Mouse (Mus musculus) intestine, embryonic 16.5 days (tissue): ENCODE measurements around the gene Irf1. TPM values are rescaled to one million over a fixed set of nuclear protein-coding genes. Genes with fewer than 3 reads are reported as not detected.
A peak's percentile ranks its signal among the peaks of the same experiment; 100 is the strongest.

Experiments used
- ATAC-seq: fragments of 200-750 bp; cut with Nextera tagmentation; 2 replicates; pipeline ENCODE4 v1.8.0; 2017; ENCODE audit warnings: moderate TSS enrichment, moderate library complexity
- H3K27ac ChIP-seq: fragments of 300-500 bp; sonication (generic); 2 replicates; pipeline ENCODE4 v1.5.1; 2014; ENCODE audit warnings: mild to moderate bottlenecking, low read length
- H3K27me3 ChIP-seq: fragments of 300-500 bp; sonication (generic); replicated peaks from 2 replicates; pipeline ENCODE4 v1.6.1; 2014; ENCODE audit warnings: low read length, control low read depth, mixed read lengths; ENCODE audit not compliant: control insufficient read depth, insufficient read depth
- H3K36me3 ChIP-seq: fragments of 300-500 bp; sonication (generic); 2 replicates; pipeline ENCODE4 v1.6.1; 2014; ENCODE audit warnings: low read length, control low read depth; ENCODE audit not compliant: control insufficient read depth, insufficient read depth
- H3K4me1 ChIP-seq: fragments of 300-500 bp; sonication (generic); 2 replicates; pipeline ENCODE4 v1.6.1; 2014; ENCODE audit warnings: low read length, control low read depth, mixed read lengths; ENCODE audit not compliant: control insufficient read depth, insufficient read depth
- H3K4me2 ChIP-seq: fragments of 300-500 bp; sonication (generic); 2 replicates; pipeline ENCODE4 v1.6.1; 2014; ENCODE audit warnings: low read depth, low read length, control low read depth
- H3K4me3 ChIP-seq: fragments of 300-500 bp; sonication (generic); 2 replicates; pipeline ENCODE4 v1.5.1; 2014; ENCODE audit warnings: mild to moderate bottlenecking, low read length
- H3K9ac ChIP-seq: fragments of 300-500 bp; sonication (generic); 2 replicates; pipeline ENCODE4 v1.6.1; 2014; ENCODE audit warnings: low read depth, low read length
- H3K9me3 ChIP-seq: fragments of 300-500 bp; sonication (generic); 2 replicates; pipeline ENCODE4 v1.6.1; 2016; ENCODE audit warnings: low read length, control low read depth; ENCODE audit not compliant: control insufficient read depth
- WGBS: fragments of 180-500 bp; shearing (Covaris S2); extraction: QIAGEN DNeasy Blood & Tissue Kit; methylation state at CpG from one replicate; pipeline ENCODE4 v1.1.7; 2014; 5-methylcytosine and 5-hydroxymethylcytosine counted together
- polyA plus RNA-seq: library from polyadenylated mRNA; unstranded; fragments of >200 nt; fragmentation: Nextera tagmentation; extraction: Ambion mirVana; gene quantifications from 2 replicates; pipeline ENCODE4 v1.2.1, GENCODE M21; 2015

The Irf1 gene
- polyA plus RNA-seq, 1 experiment from 2014 or later: 52.9 TPM

GRCm38 (mm10) chr11:53786058-53787031, 16.5 kb downstream of the Irf1 start:
- WGBS: 81% methylated on average over 13 of the region's 13 CpGs
- Histone ChIP-seq H3K27ac (no peak overlapping the region), H3K9ac (0 out of 2 replicates have a peak overlapping the region, but pooled peaks have one; percentile 7), H3K27me3 (no peaks in the 10 kb centered on the region), H3K4me2 (no peak overlapping the region), H3K9me3 (no peaks in the 10 kb centered on the region), H3K4me3 (no peak overlapping the region), H3K4me1 (peaks cover 14% of the 10 kb centered on the region; the same call in 1 of the 2 replicates), H3K36me3 (no peaks in the 10 kb centered on the region)
- no peak for ATAC-seq

DNA sequence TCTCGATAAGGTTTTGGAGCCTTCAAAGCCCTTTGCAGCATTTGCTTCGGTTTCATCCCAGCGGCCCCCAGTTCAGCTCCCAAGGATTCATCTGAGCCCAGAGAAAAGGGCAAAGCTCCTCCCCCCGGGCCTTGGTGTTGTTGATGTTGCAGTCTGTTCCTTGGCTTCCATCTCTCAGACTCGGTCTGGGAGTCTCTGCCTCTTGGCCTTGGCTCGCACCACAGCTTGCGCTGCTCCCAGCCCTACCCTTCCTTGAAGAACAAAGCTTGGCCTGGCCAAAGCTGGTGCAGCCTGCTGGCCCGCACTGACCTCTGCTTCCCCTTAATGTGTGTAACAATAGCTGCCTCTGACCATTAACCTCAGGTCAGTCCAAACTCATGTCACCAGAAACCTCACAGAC, 18.4 kb downstream of the Irf1 start:
- H3K4me2 ChIP-seq: no peak overlapping the region
- peaks cover 7% of the 10 kb centered on the region; the same call in 1 of the 2 replicates for H3K4me1 ChIP-seq
- ATAC-seq: no peak
- no peak overlapping the region for H3K9ac ChIP-seq
- no peaks in the 10 kb centered on the region for H3K27me3 ChIP-seq
- H3K4me3 ChIP-seq: no peak overlapping the region
- WGBS: 76% methylated on average over 8 of the region's 8 CpGs
- H3K9me3 ChIP-seq: no peaks in the 10 kb centered on the region
- no peak overlapping the region for H3K27ac ChIP-seq
- no peaks in the 10 kb centered on the region for H3K36me3 ChIP-seq

GRCm38 (mm10) chr11:53789277-53789676, 19.5 kb downstream of the Irf1 start:
- Histone ChIP-seq H3K4me3 (no peak overlapping the region), H3K4me2 (no peak overlapping the region), H3K36me3 (no peaks in the 10 kb centered on the region), H3K9ac (no peak overlapping the region), H3K27ac (no peak overlapping the region), H3K27me3 (no peaks in the 10 kb centered on the region), H3K4me1 (peaks cover 2% of the 10 kb centered on the region), H3K9me3 (no peaks in the 10 kb centered on the region)
- ATAC-seq: no peak
- WGBS: 68% methylated on average over 3 of the region's 3 CpGs

- no peak for ATAC-seq
- H3K4me3 ChIP-seq: no peak overlapping the region
- no peaks in the 10 kb centered on the region for H3K9me3 ChIP-seq
- no peak overlapping the region for H3K4me2 ChIP-seq
- H3K36me3 ChIP-seq: no peaks in the 10 kb centered on the region
- no peaks in the 10 kb centered on the region for H3K27me3 ChIP-seq
- peaks cover 32% of the 10 kb centered on the region for H3K4me1 ChIP-seq
- H3K9ac ChIP-seq: no peak overlapping the region
- WGBS: 59% methylated on average over 3 of the region's 3 CpGs
- H3K27ac ChIP-seq: 0 out of 2 replicates have a peak overlapping the region, but pooled peaks have one; percentile 39
These were observed 23.2 kb downstream of the Irf1 start for GRCm38 (mm10) chr11:53792986-53793385.

DNA sequence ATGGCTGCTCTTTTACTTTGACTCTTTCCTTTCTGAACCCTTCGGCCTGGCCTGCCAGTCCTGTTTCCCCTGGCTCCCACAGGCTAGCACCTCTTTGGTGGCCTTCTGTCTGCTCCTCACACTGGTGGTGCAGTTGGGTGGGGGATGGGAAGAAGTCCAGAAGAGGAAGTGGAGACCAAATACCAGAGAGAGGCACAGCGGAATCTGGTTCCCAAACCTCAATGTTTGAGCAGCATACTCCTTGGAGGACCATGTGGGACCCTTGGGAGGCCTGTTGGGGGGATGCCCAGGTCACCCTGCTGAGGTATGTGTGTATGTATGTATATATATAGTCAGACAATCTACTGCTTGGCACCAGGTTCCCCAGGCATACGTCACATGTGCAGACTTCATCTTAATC, 24.2 kb downstream of the Irf1 start:
- ATAC-seq: no peak
- WGBS: 70% methylated on average over 3 of the region's 3 CpGs
- H3K9ac ChIP-seq: no peak overlapping the region

GRCm38 (mm10) chr11:53794671-53795557, 25.1 kb downstream of the Irf1 start:
- H3K4me3 ChIP-seq: no peak overlapping the region
- WGBS: 34% methylated on average over 25 of the region's 25 CpGs
- no peaks in the 10 kb centered on the region for H3K9me3 ChIP-seq
- peaks cover 35% of the 10 kb centered on the region for H3K4me1 ChIP-seq
- ATAC-seq: peak; percentile 38
- peak overlapping the region; percentile 94 for H3K27ac ChIP-seq
- no peaks in the 10 kb centered on the region for H3K36me3 ChIP-seq
- H3K27me3 ChIP-seq: no peaks in the 10 kb centered on the region
- peak overlapping the region; percentile 59 for H3K9ac ChIP-seq
- peak overlapping the region; percentile 20 for H3K4me2 ChIP-seq

More for the DNA sequence above, 24.2 kb downstream of the Irf1 start:
- Histone ChIP-seq H3K9me3 (no peaks in the 10 kb centered on the region), H3K4me3 (no peak overlapping the region), H3K36me3 (no peaks in the 10 kb centered on the region), H3K27me3 (no peaks in the 10 kb centered on the region), H3K27ac (peak overlapping the region; percentile 94), H3K4me1 (peaks cover 35% of the 10 kb centered on the region), H3K4me2 (no peak overlapping the region)

GRCm38 (mm10) chr11:53795813-53796212, 26.0 kb downstream of the Irf1 start:
- H3K4me1 ChIP-seq: peaks cover 35% of the 10 kb centered on the region
- no peaks in the 10 kb centered on the region for H3K9me3 ChIP-seq
- no peak overlapping the region for H3K4me3 ChIP-seq
- peak; percentile 26 for ATAC-seq
- H3K4me2 ChIP-seq: no peak overlapping the region
- H3K27me3 ChIP-seq: no peaks in the 10 kb centered on the region
- peak overlapping the region; percentile 94 for H3K27ac ChIP-seq
- no peaks in the 10 kb centered on the region for H3K36me3 ChIP-seq
- no peak overlapping the region for H3K9ac ChIP-seq
- 61% methylated on average over 8 of the region's 8 CpGs for WGBS

DNA sequence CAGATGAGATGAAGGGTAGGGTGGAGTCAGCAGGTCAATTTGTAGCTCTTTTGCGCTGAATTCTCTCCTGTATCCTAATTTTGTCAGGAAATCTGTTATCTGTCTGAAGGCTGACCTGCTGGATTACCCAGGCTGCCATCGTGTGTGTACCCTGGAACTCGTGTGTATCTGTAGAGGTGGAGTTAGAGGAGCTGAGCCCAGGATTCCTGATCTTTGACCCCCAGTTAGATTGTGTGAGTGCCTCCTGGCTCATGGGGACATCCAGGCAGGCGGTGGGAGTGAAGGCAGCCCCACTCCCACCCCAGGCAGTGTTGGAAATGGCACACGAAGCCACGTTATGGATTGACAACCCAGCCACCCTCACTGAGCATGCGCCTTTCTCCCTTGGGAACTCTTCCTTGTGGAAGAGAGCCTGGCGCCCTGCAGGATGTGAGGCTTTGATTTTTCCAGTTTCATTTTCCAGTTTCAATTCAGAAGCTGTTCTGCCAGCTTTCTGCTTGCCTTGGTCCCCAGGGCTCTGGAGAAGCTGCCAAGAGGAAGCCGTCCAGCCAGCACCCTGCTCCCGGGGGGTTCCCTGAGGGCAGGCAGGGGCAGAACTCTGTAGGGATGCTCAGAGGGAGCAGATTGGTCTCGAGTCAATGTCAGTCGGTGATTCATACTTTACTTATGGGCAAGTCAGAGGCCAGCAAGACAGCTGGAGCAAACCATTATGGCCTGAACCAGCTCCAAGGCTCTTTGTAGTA, 26.8 kb downstream of the Irf1 start:
- H3K4me2 ChIP-seq: peak overlapping the region; percentile 45
- no peaks in the 10 kb centered on the region for H3K36me3 ChIP-seq
- no peaks in the 10 kb centered on the region for H3K9me3 ChIP-seq
- peak; percentile 50; the same call in 1 of the 2 replicates for ATAC-seq
- H3K4me3 ChIP-seq: peak overlapping the region; percentile 18
- H3K27me3 ChIP-seq: no peaks in the 10 kb centered on the region
- 33% methylated on average over 12 of the region's 12 CpGs for WGBS
- H3K9ac ChIP-seq: peak overlapping the region; percentile 52
- peaks cover 35% of the 10 kb centered on the region for H3K4me1 ChIP-seq
- H3K27ac ChIP-seq: peak overlapping the region; percentile 94
